Mouse (Mus musculus): ENCODE results near the gene Nlgn1. TPM values are rescaled to one million over a fixed set of nuclear protein-coding genes. Genes with fewer than 3 reads are reported as not detected.

Nlgn1 gene
- polyA plus RNA-seq, 1 experiment, result not detected

GRCm38 (mm10) chr3:26324510-26324909 lies 7.8 kb downstream of the Nlgn1 start:
- no peak overlapping the region for H3ac ChIP-seq (ENCODE audit: control insufficient read depth, insufficient read length)
- no peaks in the 10 kb centered on the region for H3K79me2 ChIP-seq (ENCODE audit: control insufficient read depth, insufficient read depth)
- TF ChIP-seq USF1 (IDR thresholded peaks at IDR 0.05; ENCODE audit: low read depth) (no peak), MYOG (IDR thresholded peaks at IDR 0.05; ENCODE audit: control insufficient read depth in 1 of 3, insufficient read depth in 1 of 3, insufficient read length in 2 of 3, low read depth in 2 of 3) (no peak)
- H3K36me3 ChIP-seq (ENCODE audit: control insufficient read depth, insufficient read depth), result no peaks in the 10 kb centered on the region
- no peak overlapping the region for H3K4me2 ChIP-seq (ENCODE audit: low read depth)
- H3K4me3 ChIP-seq, result no peak overlapping the region
- H3K27me3 ChIP-seq (ENCODE audit: control insufficient read depth, insufficient read depth, insufficient read length), result no peaks in the 10 kb centered on the region

GRCm38 (mm10) chr3:26317397-26317796 lies 14.9 kb downstream of the Nlgn1 start:
- TF ChIP-seq TCF3 (IDR thresholded peaks at IDR 0.05; ENCODE audit: insufficient read length, low read depth), result no peak
- no peak overlapping the region for H3K4me3 ChIP-seq
- H3K4me2 ChIP-seq (ENCODE audit: low read depth), result no peak overlapping the region
- H3ac ChIP-seq (ENCODE audit: control insufficient read depth, insufficient read length), result no peak overlapping the region
- H3K36me3 ChIP-seq (ENCODE audit: control insufficient read depth, insufficient read depth), result no peaks in the 10 kb centered on the region
- no peaks in the 10 kb centered on the region for H3K79me2 ChIP-seq (ENCODE audit: control insufficient read depth, insufficient read depth)
- H3K27me3 ChIP-seq (ENCODE audit: control insufficient read depth, insufficient read depth, insufficient read length), result no peaks in the 10 kb centered on the region

GRCm38 (mm10) chr3:26297869-26298268 lies 34.4 kb downstream of the Nlgn1 start:
- H3K79me2 ChIP-seq (ENCODE audit: control insufficient read depth, insufficient read depth), result no peaks in the 10 kb centered on the region
- no peaks in the 10 kb centered on the region for H3K36me3 ChIP-seq (ENCODE audit: control insufficient read depth, insufficient read depth)

GRCm38 (mm10) chr3:26270894-26271795 lies 61.1 kb downstream of the Nlgn1 start:
- no peak for TF ChIP-seq USF1 (IDR thresholded peaks at IDR 0.05; ENCODE audit: low read depth)
- TF ChIP-seq MYOG (IDR thresholded peaks at IDR 0.05; ENCODE audit: control insufficient read depth in 1 of 3, insufficient read depth in 1 of 3, insufficient read length in 2 of 3, low read depth in 2 of 3), result no peak
- TF ChIP-seq TCF12 (IDR thresholded peaks at IDR 0.05; ENCODE audit: insufficient read depth, poor library complexity, severe bottlenecking), result no peak
- no peaks in the 10 kb centered on the region for H3K27me3 ChIP-seq (ENCODE audit: control insufficient read depth, insufficient read depth, insufficient read length)
- no peak overlapping the region for H3K4me2 ChIP-seq (ENCODE audit: low read depth)
- no peak overlapping the region for H3ac ChIP-seq (ENCODE audit: control insufficient read depth, insufficient read length)
- no peaks in the 10 kb centered on the region for H3K36me3 ChIP-seq (ENCODE audit: control insufficient read depth, insufficient read depth)
- no peak overlapping the region for H3K4me3 ChIP-seq
- H3K79me2 ChIP-seq (ENCODE audit: control insufficient read depth, insufficient read depth), result no peaks in the 10 kb centered on the region

More at GRCm38 (mm10) chr3:26297869-26298268, 34.4 kb downstream of the Nlgn1 start:
- no peaks in the 10 kb centered on the region for H3K27me3 ChIP-seq (ENCODE audit: control insufficient read depth, insufficient read depth, insufficient read length)
- H3ac ChIP-seq (ENCODE audit: control insufficient read depth, insufficient read length), result no peak overlapping the region
- no peak overlapping the region for H3K4me2 ChIP-seq (ENCODE audit: low read depth)
- no peak for TF ChIP-seq POLR2A (IDR thresholded peaks at IDR 0.05; ENCODE audit: insufficient read length, low read depth)
- TF ChIP-seq POLR2AphosphoS2 (IDR thresholded peaks at IDR 0.05; ENCODE audit: insufficient read length, low read depth), result no peak
- no peak for TF ChIP-seq TCF3 (IDR thresholded peaks at IDR 0.05; ENCODE audit: insufficient read length, low read depth)
- TF ChIP-seq E2F4 (IDR thresholded peaks at IDR 0.05; ENCODE audit: insufficient read depth), result no peak
- TF ChIP-seq CEBPB (IDR thresholded peaks at IDR 0.05; ENCODE audit: insufficient read depth, poor library complexity, severe bottlenecking), result no peak
- no peak overlapping the region for H3K4me3 ChIP-seq

GRCm38 (mm10) chr3:26246564-26246963 lies 85.7 kb downstream of the Nlgn1 start:
- Histone ChIP-seq H3ac (ENCODE audit: control insufficient read depth, insufficient read length) (no peak overlapping the region), H3K4me3 (no peak overlapping the region), H3K27me3 (ENCODE audit: control insufficient read depth, insufficient read depth, insufficient read length) (no peaks in the 10 kb centered on the region), H3K79me2 (ENCODE audit: control insufficient read depth, insufficient read depth) (no peaks in the 10 kb centered on the region), H3K36me3 (ENCODE audit: control insufficient read depth, insufficient read depth) (no peaks in the 10 kb centered on the region), H3K4me2 (ENCODE audit: low read depth) (no peak overlapping the region)
- TF ChIP-seq E2F4 (IDR thresholded peaks at IDR 0.05; ENCODE audit: insufficient read depth) (no peak), TCF3 (IDR thresholded peaks at IDR 0.05; ENCODE audit: insufficient read length, low read depth) (no peak), TCF12 (IDR thresholded peaks at IDR 0.05; ENCODE audit: insufficient read depth, poor library complexity, severe bottlenecking) (no peak), SRF (IDR thresholded peaks at IDR 0.05; ENCODE audit: control insufficient read depth, insufficient read length, low read depth) (no peak), MYOG (IDR thresholded peaks at IDR 0.05; ENCODE audit: control insufficient read depth in 1 of 3, insufficient read depth in 1 of 3, insufficient read length in 2 of 3, low read depth in 2 of 3) (no peak), POLR2A (IDR thresholded peaks at IDR 0.05; ENCODE audit: insufficient read length, low read depth) (no peak), REST (IDR thresholded peaks at IDR 0.05; ENCODE audit: insufficient read depth, insufficient read length) (no peak), CEBPB (IDR thresholded peaks at IDR 0.05; ENCODE audit: insufficient read depth, poor library complexity, severe bottlenecking) (no peak), USF1 (IDR thresholded peaks at IDR 0.05; ENCODE audit: low read depth) (no peak), MAX (IDR thresholded peaks at IDR 0.05; ENCODE audit: low read depth) (no peak), POLR2AphosphoS2 (IDR thresholded peaks at IDR 0.05; ENCODE audit: insufficient read length, low read depth) (no peak), MYOD1 (IDR thresholded peaks at IDR 0.05; ENCODE audit: control insufficient read depth in 1 of 3, insufficient read length in 2 of 3, low read depth in 2 of 3) (no peak)
